Mouse (Mus musculus) cerebellum, adult 18-20 months (tissue): ENCODE data around the gene Lrch2.
"Not testable (repeated sequence)": the region's sequence is repeated elsewhere in the genome, so short reads cannot be mapped to it uniquely, and the experiment has no call there.

Source experiments
- DNase-seq, 2 experiments: peaks; one replicate each; pipeline ENCODE4 v3.0.0; 2021

The Lrch2 gene

GRCm38 (mm10) chrX:147553421-147554201 lies at the start of gene Lrch2:
Lrch2 (minus strand) TSS chrX:147554081.
- peak; percentile 53 to 65 for DNase-seq

GRCm38 (mm10) chrX:147540934-147541870 lies 12.7 kb downstream of the Lrch2 start:
- DNase-seq = no peak

DNA sequence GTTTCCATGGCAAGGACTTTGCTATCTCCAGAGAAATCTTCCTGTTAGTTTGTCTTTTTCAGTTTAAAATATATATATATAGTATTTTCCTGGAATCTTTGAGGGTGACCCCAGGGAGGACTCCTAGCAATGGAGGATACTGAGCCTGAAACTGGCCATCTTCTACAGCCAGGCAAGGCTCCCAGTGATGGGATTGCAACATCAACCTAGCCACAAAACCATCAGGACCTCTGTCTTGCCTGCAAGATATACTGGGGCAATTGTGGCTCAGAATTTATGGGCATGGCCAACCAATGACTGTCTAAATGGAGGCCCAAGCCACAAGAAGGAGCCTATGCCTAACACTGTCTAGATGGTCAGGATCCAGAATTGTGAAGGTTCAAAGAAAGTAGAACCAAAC lies 15.5 kb downstream of the Lrch2 start:
- DNase-seq = no peak

DNA sequence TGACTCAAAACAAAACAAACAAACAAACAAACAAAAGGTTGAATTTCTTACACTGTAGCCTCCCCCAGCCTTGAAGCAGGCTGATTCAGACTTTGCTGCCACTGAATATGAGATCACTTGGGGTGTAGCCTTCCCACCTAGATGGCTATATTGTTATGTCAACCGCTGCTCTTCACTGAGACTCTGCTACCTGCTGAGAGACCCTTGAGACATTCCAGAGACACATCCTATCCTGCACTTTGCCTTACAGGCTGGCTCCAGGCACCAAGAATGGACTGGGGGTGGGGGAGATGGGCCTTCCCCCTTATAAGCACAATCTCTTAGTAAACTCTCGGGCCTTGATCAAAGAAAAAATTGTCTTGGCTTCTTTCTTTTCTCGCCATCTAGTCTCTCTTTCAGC lies 16.8 kb downstream of the Lrch2 start:
- not testable (repeated sequence) for DNase-seq

GRCm38 (mm10) chrX:147535616-147536015 lies 18.3 kb downstream of the Lrch2 start:
- DNase-seq = no peak

DNA sequence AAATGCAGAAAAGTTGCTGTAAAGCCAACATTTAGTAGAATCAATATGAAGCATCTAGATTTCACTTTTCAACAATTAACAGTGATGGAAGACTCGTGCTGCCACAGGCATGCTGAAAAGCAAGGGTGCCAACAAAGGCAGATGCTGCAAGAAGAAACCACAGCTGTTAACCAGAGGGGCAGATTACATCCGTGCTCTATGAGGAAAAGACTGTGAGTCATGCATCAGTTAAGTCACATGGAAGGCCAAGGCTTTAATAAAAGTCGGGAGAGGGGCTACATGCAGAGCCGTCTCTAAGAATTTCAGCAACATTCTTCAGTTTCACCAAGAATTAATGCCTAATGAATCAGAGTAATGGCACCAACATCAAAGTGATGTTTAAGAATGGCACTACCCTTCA lies 22.2 kb downstream of the Lrch2 start:
- no peak for DNase-seq

DNA sequence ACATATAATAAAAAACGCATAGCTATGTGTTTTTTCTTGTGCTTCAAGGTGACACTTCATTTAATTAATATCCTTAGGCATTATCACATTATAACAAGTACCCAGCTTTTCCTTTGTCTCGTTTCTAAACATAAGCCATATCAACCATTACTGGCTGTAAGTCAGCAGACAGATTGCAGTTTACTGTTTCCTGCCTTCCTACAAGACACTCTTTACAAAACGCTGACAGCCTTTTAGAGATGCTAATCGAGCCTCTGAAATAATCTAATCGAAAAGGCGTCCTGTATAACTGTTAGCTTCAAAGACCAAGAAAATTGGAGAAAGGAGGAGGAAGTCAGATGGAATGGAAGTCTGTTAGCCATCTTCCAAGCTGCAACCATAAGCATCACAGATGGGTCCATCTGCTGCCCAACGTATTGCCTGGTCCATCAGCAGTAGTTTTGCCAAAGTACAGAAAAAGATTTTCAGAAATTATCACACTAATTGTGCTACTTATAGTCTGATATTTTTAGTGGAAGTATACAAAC lies 26.2 kb downstream of the Lrch2 start:
- no peak for DNase-seq

DNA sequence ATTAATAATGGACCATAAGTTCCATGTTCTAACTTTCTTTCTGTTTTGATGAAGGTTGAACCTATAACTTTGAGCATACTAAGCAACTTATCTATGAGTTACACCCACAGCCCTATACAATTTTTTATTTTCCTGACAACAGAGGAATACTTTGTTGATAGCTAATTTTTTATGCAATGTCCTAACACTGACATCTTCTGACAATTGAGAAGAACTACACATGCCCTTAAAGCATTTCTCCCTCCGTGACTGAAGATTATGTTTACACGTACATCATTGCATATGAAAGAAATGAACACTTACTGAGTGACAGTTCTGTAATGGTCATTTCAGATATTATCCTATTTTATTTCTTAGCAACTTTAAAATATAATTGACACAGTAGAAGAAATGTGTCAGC lies 64.3 kb downstream of the Lrch2 start:
- DNase-seq = no peak

- DNase-seq = not testable (repeated sequence)
Observed at GRCm38 (mm10) chrX:147453610-147454009, 100.3 kb downstream of the Lrch2 start, which contains the start of gene Vmn1r239-ps. Vmn1r239-ps (minus strand) TSS chrX:147453710.

- DNase-seq = no peak
Observed at GRCm38 (mm10) chrX:147443386-147443785, 110.5 kb downstream of the Lrch2 start.

DNA sequence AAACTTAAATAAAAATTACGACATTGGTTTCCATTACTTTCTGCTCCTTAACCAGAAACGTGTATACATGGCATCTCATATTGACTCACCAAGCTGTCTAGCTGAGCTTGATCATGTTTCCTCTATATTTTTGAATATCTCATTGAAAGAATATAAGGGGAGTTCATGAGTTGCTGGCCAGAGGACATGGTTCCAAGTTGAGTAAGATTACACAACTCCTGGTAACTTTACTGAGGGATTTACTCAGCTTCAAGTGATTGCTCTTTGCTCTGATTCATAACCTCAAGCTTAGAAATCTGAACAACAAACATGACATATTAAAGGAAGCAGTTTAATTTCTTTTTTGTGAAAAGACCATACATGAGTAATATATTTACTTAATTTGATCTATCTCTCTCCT lies 118.5 kb downstream of the Lrch2 start:
- DNase-seq = no peak

- DNase-seq = no peak
Observed at GRCm38 (mm10) chrX:147429753-147430152, 124.1 kb downstream of the Lrch2 start.

DNA sequence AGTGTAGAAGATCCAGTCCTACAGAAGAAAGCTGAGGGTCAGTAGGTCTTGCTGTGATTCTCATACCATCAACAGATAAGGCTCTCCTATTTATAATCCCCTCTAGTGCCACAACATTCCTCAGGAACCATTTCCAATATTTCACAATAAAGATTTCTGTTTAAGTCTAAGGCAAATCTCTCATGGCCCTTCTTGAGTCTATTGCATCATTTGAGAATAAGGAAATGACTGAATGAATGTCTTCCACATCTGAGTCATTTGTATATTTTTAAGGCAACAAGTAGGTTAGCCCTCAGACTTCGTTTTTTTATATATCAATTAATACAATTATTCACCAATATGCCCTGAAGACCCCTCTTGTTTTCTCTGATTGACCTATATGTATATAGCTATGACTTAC lies 124.8 kb downstream of the Lrch2 start, which contains the start of gene Il13ra2:
Gene Il13ra2, minus strand, starts transcription at position 64 of the 400 bp plus-strand sequence.
- no peak for DNase-seq
